Mouse (Mus musculus): ENCODE data around the gene Kcns1.

Kcns1 gene

GRCm38 (mm10) chr2:164173394-164173793, 2.5 kb upstream of the Kcns1 start:
- peak; percentile 48 for DNase-seq (ENCODE audit: low spot score)

- no peak for DNase-seq (ENCODE audit: low spot score)
These were observed 587 bp downstream of the Kcns1 start for GRCm38 (mm10) chr2:164170326-164170725.

GRCm38 (mm10) chr2:164168571-164168946, 2.4 kb downstream of the Kcns1 start:
- DNase-seq (ENCODE audit: low spot score) = no peak

DNA sequence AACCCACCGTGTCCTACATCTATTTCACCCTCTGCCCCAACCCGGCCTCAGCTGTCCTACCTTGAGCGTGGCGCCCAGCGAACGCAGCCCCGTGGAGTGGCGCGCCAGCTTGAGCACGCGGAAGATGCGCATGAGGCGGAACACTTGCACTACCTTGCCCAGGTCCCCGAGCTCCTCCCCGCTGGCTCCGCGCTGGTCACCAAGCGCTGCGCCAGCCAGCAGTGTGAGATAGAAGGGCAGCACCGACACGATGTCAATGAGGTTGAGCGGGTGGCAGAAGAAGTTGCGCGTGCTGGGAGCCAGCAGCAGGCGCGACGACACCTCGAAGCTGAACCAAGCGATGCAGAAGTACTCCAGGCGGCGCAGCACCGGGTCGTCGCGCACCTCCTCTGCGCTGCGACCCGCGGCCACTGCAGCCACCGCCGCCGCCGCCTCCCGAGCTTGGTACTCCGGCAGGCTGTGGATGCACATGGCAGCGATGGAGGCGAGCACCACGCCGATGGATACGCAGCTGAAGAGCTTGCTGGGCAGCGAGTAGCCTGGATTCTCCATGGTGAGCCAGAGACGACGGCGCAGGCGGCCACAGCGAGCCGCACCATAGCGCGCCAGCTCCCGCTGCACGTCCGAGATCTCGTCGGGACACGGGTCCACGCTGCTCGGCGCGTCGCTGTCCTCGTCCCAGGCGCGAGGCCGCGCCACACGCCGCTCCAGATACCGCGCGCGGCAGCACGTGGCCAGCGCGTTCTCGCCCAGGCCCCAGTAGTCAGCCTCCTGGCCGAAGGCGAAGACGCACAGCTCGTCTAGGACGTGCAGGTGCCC, 3.0 kb downstream of the Kcns1 start:
- DNase-seq (ENCODE audit: low spot score) = no peak

- DNase-seq (ENCODE audit: low spot score) = no peak
These were observed 6.0 kb downstream of the Kcns1 start for GRCm38 (mm10) chr2:164164941-164165340.

DNA sequence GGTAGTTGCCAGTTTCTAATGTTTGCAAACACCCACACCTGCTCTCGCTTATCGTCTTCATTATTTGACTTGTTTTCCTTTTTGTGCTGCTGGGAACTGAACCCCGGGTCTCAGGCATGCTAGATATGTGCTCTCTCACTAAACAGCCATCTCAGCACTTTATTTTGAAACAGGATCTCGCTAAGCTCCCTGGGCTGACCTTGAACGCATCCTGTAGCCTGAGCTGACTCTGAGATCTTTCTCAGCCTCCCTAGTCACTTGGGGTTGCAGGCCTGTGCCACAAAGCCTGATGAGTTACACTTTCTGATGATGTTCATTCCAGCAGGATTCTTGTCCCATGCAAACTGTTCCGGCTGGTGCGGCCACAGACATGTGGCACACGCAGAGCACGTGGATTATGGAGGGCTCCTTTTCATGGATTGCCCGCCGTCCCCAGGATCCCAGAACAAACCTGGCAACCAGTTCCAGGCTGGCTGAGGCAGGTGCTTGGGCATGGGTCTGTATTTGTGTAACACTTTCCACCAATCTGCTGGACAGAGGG, 9.3 kb downstream of the Kcns1 start:
- DNase-seq (ENCODE audit: low spot score) = no peak

DNA sequence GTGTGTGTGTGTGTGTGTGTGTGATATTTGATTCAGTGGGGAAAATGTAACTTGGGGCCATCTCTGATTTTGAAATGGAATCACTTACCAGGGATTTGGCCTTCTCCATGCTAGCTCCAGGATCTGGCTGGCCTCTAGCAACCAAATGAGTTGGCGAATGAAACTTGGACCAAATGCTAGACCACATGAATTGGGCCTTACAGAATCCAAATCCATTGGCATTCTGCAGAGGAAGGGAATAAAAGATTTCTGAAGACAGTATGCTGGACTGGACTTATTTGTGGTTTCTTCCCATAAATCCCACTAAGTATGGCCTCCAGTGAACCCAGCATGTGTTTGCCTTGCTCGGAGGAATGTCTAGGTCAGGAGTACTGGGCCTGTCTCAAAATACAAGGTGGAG, 12.1 kb downstream of the Kcns1 start:
- DNase-seq (ENCODE audit: low spot score) = no peak

DNA sequence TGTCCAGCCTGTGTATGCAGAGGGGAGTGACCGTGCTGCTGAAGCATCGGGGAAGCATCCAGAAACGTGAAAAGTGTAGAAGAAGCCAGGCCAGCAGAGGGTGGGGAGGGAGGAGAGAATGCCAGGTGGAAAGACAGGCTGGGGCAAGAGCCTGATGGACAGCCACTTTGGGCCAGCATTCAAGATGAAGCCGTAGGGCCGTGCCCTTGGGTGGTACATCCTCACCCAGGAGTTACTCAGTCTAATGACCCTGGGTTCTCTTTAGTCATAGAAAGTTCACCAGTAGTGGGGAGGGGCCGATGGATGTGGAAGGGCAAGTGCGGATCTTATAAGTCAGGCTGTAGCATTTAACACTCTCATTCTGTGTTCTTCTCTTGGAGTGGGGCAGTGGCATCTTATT, 14.8 kb downstream of the Kcns1 start:
- no peak for DNase-seq (ENCODE audit: low spot score)

- DNase-seq (ENCODE audit: low spot score) = no peak
These were observed 16.9 kb downstream of the Kcns1 start for GRCm38 (mm10) chr2:164154007-164154406.

GRCm38 (mm10) chr2:164152341-164152740, 18.6 kb downstream of the Kcns1 start:
- no peak for DNase-seq (ENCODE audit: low spot score)

DNA sequence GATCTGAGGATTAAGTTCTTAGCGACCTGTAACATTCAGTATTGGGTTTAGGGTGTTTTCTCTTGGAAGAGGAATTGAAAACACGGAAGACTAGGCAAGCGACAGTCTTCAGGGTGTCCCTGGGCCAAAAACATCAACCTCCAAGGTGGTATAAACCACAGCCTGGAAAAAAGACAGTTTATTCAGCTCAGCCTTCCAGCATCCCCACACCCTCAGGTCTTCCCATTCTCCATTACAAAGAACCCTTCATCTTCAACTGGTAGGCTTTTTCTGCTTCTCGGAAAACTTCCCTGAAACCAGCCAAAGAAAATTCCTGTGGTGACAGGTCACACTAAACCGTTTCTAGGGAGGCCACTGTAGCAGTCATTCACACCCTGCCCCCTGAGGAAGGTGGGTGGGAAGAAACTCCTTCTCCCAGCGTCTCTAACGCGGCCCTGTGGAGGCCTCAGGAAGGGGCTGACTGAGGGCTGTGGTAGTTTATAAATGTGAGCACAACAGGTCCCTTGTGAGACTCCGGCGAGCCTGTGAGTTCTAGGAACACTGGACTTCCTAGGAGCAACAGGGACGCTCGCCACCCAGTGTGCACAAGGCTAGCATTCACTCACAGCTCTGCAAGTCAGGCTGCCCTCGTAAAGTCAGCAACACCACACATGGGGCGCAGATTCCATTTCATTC, 20.7 kb downstream of the Kcns1 start:
- no peak for DNase-seq (ENCODE audit: low spot score)

- DNase-seq (ENCODE audit: low spot score) = no peak
These were observed 24.4 kb downstream of the Kcns1 start for GRCm38 (mm10) chr2:164146556-164146955.

DNA sequence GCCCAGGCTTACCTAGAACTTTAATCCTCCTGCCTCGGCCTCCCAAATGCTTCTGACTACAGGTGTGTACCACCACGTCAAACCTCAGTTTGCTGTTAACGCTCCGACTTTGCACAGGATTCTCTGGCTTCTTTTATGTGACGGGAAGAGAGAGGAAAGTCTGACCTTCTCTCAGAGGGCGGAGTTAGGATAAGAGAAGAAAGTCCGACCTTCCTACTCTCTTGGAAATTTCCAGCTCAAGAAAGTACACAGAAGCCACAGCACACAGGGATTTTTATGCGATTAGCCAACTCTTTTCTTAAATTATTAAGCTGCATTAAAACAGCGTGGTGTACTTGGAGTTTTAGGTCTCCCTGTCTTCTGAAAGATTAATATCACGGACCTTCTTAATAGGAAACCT, 26.4 kb downstream of the Kcns1 start:
- DNase-seq (ENCODE audit: low spot score) = no peak

DNA sequence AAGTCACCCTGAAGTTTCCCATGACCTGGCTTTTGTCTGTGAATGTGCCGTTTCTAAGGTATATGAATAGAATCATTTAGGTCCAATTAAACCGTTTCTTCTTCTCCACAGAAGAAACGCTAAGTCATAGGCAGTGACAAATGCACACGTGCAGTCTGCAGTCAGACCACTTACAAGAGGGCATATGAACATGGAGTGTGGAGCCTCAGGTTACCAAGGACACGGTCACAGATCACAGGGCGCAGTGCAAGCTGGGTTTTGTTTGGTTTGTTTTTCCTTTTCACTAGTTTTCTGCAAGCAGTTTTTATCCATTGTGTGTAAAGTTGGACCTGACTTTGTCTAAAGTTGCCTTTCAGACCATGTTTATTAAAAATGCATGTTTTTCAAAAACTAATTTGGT, 26.9 kb downstream of the Kcns1 start:
- no peak for DNase-seq (ENCODE audit: low spot score)

DNA sequence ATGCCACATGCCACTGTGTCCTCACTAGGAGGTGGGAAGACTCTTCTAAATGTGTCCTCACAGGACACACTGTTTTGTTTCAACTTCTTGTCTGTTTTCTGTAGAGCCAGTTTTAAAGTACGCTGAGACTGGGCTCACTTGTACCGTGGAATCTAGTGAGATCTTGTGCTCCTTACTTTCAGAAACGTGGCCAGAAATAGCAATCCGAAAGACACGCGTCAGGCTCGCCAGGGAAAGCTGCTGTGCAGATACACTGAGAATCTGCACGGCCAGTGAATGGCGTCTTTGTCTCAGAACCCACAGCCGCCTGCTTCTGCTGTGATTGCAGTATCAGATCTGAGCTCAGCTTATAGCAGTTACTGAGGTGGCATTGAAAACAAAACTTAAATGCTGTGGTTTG, 28.9 kb downstream of the Kcns1 start:
- DNase-seq (ENCODE audit: low spot score) = no peak

- DNase-seq (ENCODE audit: low spot score) = no peak
These were observed 33.2 kb downstream of the Kcns1 start for GRCm38 (mm10) chr2:164137754-164138153.

DNA sequence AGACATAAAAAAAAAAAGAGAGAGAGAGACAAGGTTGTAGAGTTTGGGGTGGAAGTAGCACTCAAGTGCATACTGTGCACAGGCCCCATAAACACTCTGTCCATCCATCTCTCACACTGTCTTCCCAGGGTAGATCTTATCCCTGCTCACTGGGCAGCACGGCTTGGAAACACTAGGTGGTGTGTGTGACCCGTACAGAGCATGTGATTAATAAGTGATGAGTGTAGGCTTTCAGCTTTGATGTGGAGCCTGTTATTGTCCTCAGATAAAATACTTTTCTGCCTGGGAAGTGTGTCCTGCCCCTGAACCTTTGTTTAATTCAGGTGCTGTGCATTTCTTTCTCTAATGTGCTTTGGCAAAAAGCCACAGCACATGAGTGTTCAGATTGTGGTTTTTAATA, 34.5 kb downstream of the Kcns1 start:
- DNase-seq (ENCODE audit: low spot score) = no peak

DNA sequence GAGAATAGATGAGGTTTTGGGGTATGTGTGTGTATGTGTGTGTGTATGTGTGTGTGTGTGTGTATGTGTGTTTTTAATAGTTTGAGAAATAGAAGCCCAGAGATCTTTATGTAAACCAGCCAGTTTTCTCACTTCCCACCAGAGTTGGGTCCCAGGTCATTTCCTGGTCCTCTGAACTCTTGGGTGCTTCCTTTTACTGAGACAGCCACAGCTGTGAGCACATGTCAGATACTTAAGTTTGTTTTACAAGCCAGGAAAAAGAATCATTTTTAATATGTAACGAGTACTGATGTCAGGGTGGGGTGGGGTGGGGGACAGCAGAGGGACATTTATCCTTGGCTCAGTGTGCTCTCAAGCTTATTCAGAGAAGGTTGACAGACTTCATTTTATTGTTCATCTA, 35.5 kb downstream of the Kcns1 start:
- no peak for DNase-seq (ENCODE audit: low spot score)

GRCm38 (mm10) chr2:164134563-164134962, 36.4 kb downstream of the Kcns1 start:
- DNase-seq (ENCODE audit: low spot score) = peak; percentile 26

- DNase-seq (ENCODE audit: low spot score) = no peak
These were observed 39.3 kb downstream of the Kcns1 start for GRCm38 (mm10) chr2:164131586-164131985.

GRCm38 (mm10) chr2:164128576-164129411, 42.1 kb downstream of the Kcns1 start:
- no peak for DNase-seq (ENCODE audit: low spot score)

DNA sequence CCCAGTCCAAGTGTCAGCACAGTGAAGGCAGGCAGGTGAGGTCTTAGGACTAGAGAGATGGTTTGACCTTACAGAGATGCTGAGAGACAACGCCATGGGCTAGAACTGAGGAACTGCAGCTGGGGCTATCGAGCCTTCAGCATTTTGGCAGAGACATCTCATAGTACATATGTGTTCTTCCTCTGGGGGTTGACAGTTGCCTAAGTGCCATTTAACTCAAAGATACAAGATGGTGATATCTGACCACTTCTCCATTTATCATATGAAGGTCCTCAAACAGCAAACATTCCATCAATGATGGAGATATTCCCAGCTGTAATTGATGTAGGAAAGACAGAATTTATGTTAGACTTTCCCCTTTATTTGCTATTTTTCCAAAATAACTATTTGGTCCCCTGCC, 43.6 kb downstream of the Kcns1 start:
- DNase-seq (ENCODE audit: low spot score) = no peak
